Mouse (Mus musculus): ENCODE results near the gene Prr18.
A peak's percentile ranks its signal among the peaks of the same experiment; 100 is the strongest.
"Not testable (repeated sequence)": the region's sequence is repeated elsewhere in the genome, so short reads cannot be mapped to it uniquely, and the experiment has no call there.

Prr18 gene

DNA sequence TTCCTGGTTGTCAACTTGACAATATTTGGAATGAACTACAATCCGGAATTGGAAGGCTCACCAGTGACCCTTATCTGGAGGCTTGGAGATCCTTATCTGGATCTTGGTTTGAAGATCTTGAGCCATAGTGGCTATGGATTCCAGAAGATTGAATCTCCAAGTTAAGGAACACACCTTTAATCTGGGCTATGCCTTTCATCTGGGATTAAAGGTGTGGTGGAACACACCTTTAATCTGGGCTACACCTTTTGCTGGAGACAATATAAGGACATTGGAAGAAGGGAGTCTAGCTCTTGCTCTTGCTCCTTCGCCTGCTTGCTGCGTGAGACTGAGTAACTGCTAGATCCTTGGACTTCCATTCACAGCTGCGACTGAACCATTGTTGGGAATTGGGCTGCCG is at the start of gene Prr18:
Gene Prr18, plus strand, starts transcription at position 301 of the 400 bp plus-strand sequence.
- not testable (repeated sequence) for DNase-seq

GRCm38 (mm10) chr17:8289993-8290679 is 47.1 kb upstream of the Prr18 start:
- DNase-seq, result no peak

GRCm38 (mm10) chr17:8290736-8291135 is 46.5 kb upstream of the Prr18 start:
- no peak for DNase-seq

GRCm38 (mm10) chr17:8295825-8296224 is 41.4 kb upstream of the Prr18 start:
- no peak for DNase-seq

DNA sequence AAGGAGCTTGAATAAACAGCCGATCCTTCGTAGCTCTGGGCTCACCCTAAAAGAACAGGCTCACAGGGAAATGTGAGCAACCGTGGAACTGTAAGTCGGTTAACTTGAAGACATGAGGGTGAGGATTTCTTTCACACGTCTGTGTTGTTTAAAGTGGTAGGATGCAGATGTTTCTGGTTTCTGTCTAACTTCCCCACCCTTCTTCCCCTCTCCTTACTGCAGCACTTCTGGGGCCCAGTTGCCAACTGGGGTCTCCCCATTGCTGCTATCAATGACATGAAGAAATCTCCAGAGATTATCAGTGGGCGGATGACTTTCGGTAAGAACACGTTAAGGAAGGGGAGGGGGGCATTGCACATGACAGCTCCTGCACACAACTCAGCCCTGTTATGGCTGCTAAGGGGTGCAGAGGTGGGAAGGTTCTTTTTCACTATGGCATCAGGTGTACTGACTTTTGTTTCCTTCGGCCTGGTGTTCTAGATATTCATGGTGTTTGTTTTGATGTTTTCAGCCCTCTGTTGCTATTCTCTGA is 40.9 kb upstream of the Prr18 start:
- no peak for DNase-seq

GRCm38 (mm10) chr17:8297746-8298145 is 39.5 kb upstream of the Prr18 start:
- DNase-seq, result no peak

- DNase-seq, result no peak
Measured at GRCm38 (mm10) chr17:8298281-8298680, 39.0 kb upstream of the Prr18 start.

- no peak for DNase-seq
Measured at GRCm38 (mm10) chr17:8299524-8299923, 37.7 kb upstream of the Prr18 start.

GRCm38 (mm10) chr17:8301515-8301914 is 35.7 kb upstream of the Prr18 start:
- DNase-seq, result no peak

GRCm38 (mm10) chr17:8302772-8303438 is 34.4 kb upstream of the Prr18 start:
- DNase-seq, result no peak

DNA sequence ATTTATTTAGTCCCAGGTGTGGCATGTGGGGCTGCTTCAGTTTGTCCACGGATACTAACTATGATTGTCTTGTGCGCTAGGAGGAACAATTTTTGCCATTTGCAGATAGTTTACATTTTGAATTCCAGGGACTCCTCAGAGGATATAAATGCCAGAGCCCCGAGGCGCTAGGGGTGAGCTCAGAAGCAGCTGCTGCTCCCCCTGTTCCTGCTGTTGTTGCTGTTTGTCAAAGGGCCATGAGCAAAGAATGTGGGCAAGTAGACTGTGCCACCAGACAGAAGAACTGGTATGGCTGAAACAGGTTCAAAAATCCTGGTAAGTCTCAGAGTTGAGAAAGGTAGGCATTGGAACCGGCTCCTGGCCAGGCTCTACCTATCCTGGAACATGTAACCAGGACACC is 33.6 kb upstream of the Prr18 start:
- DNase-seq, result no peak

GRCm38 (mm10) chr17:8305801-8306200 is 31.5 kb upstream of the Prr18 start:
- no peak for DNase-seq

DNA sequence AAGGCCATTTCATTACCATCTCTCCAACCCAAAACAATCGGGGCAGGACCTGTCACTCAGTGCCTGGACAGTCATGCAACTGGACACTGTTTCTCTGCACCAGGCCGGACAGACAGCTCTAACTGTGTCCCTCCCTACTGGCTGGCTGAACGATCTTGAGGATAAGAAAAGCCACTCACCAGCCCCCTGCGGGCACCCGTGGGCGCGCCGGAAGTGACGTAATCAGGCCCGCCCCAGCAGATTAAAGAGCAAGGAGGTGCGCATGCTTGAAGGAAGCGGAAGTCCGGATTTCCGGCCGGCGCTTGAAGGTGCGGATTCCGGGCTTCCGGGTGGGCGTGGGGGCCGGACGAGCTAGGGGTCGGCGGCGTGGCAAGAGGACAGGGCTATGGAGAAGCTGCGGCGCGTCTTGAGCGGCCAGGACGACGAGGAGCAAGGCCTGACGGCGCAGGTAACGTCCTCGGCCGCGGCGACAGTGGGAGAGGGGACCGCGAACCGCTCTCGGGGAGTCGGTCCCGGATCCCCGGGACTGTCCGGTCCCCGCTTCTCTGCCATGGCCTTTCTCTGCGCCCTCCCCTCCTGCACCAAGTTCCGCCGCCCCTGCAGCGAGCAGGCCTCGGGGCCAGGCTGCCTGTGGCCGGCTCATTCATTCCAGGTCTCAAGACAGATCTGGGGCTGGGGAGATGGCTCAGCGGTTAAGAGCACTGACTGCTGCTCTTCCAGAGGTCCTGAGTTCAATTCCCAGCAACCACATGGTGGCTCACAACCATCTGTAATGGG is 26.2 kb upstream of the Prr18 start, which contains the start of gene Sft2d1:
Gene Sft2d1, plus strand, starts transcription at position 265 of the 777 bp plus-strand sequence.
- peak; percentile 96 for DNase-seq

DNA sequence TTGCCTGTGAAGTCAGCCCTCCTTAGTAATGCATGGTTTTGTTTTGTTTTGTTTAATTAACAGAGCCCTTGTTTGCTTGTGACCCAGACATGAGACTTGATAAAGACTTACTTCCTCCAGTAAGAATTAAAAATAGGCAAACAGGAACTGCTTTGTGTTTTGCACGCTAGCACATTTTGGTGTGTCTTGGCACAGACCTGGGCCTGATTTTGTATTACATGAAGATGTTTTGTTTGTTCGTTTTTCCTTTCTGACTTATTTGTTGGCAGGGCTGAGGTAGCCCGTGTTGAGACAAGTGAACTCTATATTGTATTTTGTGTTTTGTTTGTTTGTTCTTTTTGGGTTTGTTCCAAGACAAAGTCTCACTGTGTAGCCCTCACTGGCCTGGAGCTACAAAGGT is 25.5 kb upstream of the Prr18 start:
- no peak for DNase-seq

GRCm38 (mm10) chr17:8313976-8314375 is 23.3 kb upstream of the Prr18 start:
- no peak for DNase-seq

DNA sequence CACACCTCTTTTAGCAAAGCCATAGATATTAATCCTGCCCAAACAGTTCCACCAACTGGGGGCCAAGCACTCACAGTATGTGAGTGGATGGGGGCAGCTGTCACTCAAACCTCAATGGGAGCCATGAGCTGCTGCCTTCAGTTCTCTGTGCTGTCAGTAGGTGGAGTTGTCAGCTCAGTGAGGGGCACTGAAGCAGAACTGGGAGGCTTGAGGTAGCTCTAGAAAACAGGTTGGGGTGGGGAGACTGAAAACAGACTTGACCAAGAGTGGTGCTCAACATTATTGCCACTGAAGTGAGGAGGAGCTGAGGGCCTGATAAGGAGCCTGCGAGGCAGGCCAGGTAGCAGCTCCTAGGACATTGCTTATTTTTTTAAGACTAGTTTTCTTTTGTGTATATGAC is 21.0 kb upstream of the Prr18 start:
- DNase-seq, result peak; percentile 18 to 33

DNA sequence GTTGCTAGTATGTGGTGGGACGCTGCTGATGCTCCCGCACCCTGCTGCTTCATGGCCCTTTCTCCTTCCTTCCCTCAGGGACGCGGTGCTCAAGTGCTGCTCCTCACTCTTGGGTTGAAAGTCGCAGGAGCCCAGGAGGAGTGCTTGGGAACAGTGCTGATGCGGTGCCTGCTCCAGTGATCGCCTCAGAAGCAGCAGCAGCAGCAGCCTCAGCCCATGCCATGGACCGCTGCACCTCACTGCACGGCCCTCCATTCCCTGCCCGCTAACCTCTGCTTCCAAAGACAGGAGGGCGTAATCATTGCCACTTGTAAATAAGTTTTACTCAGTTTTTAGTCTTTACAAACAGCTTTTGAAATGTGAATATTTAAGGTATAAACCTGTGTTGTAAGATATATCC is 10.4 kb upstream of the Prr18 start:
- DNase-seq, result not testable (repeated sequence)

DNA sequence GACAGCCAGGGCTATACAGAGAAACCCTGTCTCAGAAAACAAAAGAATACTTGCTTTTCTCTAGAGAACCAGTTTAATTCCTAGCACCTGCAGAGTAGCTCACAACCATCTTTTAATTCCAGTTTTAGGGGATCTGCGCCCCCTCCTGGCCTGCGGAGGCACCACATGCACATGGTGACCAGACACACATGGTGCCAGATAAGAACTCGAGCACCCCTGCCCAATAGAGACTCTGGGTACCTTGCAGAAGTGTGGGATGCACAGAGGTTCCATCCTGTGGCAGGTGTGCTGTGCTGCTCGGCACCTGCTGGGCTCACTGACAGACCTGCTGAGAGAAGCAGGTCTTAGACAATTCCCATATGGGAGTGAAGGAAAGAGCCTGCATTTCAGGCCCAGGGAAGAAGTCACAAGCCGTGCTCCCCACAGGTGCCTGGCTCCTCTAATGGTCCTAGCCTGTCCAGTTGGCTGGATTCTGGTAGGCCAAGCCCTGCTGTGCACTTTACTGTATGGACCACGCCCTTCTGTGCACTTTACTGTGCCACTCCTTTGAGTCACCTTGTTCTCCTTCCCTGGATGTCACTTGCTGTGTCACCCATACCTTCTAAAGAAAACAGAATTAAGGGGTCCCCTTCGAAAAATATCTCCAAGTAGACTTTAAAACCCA is 8.6 kb upstream of the Prr18 start:
- DNase-seq, result peak in 1 of 2 experiments; percentile 26

DNA sequence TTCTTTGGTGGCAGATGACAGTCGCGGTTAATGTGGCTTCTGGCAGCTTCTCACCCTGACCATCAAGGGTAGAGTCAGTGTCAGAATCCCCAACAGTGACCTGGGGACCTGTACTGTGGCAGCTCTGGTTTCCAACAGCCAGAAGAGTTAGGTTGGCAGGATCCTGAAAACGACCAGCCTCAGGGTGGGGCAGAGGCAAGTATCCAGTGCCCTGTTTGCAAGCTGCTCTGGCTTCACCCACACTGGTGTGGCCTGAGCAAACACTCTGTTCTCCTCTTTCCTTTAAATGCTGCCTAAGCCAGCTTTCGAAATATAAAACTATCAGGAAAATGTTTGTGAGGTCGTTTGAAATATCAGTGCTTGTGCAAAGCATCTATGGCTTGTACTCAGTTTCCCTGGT is 6.7 kb upstream of the Prr18 start:
- no peak for DNase-seq

- no peak for DNase-seq
Measured at GRCm38 (mm10) chr17:8339666-8340374, 2.6 kb downstream of the Prr18 start.

GRCm38 (mm10) chr17:8340407-8341359 is 3.4 kb downstream of the Prr18 start:
- DNase-seq, result peak in 1 of 2 experiments; percentile 9
